Mouse (Mus musculus) thymus, adult 18-20 months (tissue): ENCODE measurements around the gene Phactr1.

Experiments used
- DNase-seq, 2 experiments: peaks; one replicate each; pipeline ENCODE4 v3.0.0; 2022; ENCODE audit warnings: mixed read lengths in 2 of 2

Phactr1 gene

GRCm38 (mm10) chr13:42982646-42983045, 302.2 kb downstream of the Phactr1 start:
- DNase-seq: no peak

GRCm38 (mm10) chr13:42985806-42986205, 305.4 kb downstream of the Phactr1 start:
- DNase-seq: peak; percentile 34 to 61

DNA sequence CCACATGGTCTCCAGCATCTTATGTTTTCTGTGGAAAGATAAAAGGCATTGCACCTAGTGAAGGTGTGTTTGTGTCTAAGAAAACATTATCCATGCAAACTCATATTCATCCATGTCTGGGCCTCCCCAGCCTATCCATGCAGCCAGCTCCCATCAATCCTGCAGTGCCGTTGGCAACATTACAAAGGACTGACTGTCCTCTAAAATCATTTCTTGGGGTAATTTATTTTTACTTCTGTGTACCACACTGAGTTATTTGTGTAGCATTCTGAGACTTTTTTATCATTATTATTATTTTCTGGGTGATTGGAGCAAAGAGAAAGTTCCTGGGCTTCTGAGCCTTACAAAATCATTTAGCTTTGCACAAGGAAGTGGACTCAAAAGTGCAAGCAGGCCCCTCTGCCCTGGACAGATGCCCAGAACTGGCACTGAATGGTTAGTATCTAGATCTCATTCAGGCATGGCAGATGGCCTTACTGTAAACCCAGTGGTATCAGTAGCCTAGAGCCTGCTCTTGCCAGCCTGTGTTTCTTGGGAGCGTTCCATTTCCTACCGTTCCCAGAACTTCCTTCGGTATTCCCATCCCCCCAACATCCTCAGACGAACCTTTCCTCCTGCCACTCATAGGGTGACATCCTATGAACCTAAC, 307.6 kb downstream of the Phactr1 start:
- DNase-seq: no peak

- DNase-seq: no peak
Observed at GRCm38 (mm10) chr13:42989481-42989880, 309.1 kb downstream of the Phactr1 start.

- DNase-seq: no peak
Observed at GRCm38 (mm10) chr13:42990051-42990450, 309.6 kb downstream of the Phactr1 start.

GRCm38 (mm10) chr13:42990493-42991111, 310.2 kb downstream of the Phactr1 start:
- no peak for DNase-seq

- DNase-seq: no peak
Observed at GRCm38 (mm10) chr13:42991164-42991563, 310.7 kb downstream of the Phactr1 start.

GRCm38 (mm10) chr13:42992306-42992705, 311.9 kb downstream of the Phactr1 start:
- no peak for DNase-seq

- DNase-seq: no peak
Observed at GRCm38 (mm10) chr13:42994276-42994675, 313.9 kb downstream of the Phactr1 start.

GRCm38 (mm10) chr13:42996188-42996587, 315.8 kb downstream of the Phactr1 start:
- DNase-seq: no peak

DNA sequence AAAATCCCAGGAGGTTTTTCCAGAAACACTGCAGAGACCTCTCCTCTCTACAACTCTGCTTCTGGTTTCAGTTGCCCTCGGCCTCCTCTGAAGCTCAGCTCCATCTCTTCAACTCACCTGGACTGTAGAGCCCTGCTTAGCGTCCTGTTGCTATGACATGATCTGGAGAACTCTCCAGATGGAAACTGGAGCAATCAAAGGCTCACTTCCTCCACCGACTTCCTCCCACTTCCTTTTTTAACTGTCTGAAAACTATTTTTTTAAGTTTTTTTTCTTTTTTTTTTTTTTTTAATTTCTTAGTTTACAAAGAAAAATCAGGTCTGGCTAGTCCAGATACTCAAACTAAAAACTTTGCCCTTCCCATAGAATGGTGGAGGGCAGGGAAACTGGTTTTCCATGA, 318.9 kb downstream of the Phactr1 start:
- no peak for DNase-seq

GRCm38 (mm10) chr13:43005131-43005579, 324.7 kb downstream of the Phactr1 start:
- DNase-seq: no peak

DNA sequence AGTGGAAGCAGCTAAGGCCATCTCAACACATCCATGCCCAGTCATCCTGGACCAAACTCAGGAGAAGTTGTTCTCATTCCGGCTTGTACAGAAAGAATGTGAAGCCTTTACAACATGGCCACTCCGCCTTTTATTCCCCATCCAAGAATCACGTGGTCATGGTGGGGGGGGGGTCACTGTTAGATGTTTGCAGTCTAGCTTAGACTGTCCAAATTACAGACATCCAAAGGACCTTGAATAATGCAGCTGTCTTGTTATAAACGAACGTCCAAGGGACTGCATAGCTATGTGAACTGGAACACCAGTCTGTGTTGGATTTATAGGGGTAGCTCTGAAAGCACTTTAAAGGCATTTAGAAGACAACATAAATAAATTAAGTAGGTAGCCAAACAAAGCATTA, 328.0 kb downstream of the Phactr1 start:
- DNase-seq: no peak

GRCm38 (mm10) chr13:43009596-43009995, 329.2 kb downstream of the Phactr1 start:
- DNase-seq: no peak

GRCm38 (mm10) chr13:43011516-43011915, 331.1 kb downstream of the Phactr1 start:
- DNase-seq: no peak

GRCm38 (mm10) chr13:43013984-43014383, 333.6 kb downstream of the Phactr1 start:
- DNase-seq: no peak

DNA sequence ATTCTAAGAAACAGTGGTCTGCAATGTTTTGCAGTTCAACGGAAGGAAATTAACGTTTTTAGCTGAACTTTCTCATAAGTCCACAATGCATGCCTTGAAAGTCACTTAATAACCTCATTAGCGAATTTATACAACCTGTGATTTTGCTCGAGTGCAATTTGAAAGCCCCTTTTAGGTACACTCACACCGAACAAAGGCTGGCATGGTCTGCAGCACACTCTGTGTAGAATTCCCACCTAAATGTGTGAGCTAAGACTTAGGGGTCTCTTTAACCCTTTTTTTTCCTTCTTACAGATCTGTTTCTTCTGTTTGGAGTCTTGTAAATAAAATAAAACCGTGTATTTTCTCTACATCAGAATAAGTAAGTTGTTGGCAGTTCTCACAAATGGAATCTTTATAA, 335.3 kb downstream of the Phactr1 start:
- no peak for DNase-seq

GRCm38 (mm10) chr13:43018863-43019262, 338.4 kb downstream of the Phactr1 start:
- no peak for DNase-seq

- DNase-seq: no peak
Observed at GRCm38 (mm10) chr13:43021031-43021430, 340.6 kb downstream of the Phactr1 start.

- no peak for DNase-seq
Observed at GRCm38 (mm10) chr13:43023005-43023404, 342.6 kb downstream of the Phactr1 start.

GRCm38 (mm10) chr13:43027568-43027967, 347.1 kb downstream of the Phactr1 start:
- no peak for DNase-seq

DNA sequence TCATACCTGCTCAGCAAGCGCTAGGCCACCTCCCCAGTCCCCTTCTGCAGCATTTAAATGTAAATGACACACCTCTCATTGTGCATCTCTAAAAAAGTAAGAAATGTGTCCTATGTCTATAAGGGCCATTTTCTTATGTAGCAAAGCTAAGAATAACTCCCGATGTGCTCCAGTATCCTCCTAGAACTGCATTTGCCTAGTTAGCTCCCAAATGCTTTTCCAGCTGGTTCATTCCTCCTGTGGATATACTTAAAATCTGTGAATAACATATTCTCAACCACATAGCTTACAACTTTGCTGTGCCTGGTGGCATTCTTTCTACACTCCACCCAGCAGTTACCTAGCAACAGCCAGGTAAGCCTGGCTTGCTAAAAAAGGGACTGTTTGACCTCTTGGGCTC, 349.8 kb downstream of the Phactr1 start:
- no peak for DNase-seq

DNA sequence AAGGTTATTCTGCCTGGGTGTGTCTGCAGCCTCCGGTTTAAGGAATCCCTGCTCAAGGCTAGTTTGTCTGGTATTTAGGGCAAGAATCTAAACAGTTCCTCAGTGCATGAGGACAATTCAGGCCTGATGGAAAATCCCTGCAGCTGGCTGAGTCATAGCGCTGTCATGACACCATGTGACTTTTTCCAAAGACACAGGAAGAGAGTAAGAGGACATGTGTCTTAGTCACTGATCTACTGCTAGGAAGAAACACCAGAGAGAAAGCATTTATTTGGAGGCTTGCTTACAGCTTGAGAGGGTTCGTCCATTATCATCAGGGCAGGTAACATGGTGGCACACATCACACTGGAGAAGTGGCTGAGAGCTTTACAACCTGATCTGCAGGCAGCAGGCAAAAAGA, 352.0 kb downstream of the Phactr1 start:
- DNase-seq: no peak

DNA sequence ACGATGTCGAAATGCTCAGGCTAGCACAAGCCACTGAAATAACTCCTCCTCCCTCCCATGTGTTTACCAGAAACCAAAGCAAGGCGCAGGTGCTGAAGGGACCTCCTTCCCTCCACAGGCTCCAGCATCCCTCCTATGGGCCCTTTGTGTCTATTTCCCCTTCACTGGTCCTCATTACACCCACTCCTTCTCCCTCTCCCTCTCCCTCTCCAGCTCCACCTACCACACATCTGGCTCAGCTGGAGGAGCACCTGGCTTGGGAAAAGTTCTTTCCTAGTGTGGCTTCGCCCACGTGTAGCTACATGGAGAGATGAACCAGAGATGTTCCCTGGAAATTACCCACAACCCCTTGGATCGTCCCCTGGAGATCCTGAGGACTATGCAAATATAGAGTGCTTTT, 356.1 kb downstream of the Phactr1 start:
- DNase-seq: no peak

DNA sequence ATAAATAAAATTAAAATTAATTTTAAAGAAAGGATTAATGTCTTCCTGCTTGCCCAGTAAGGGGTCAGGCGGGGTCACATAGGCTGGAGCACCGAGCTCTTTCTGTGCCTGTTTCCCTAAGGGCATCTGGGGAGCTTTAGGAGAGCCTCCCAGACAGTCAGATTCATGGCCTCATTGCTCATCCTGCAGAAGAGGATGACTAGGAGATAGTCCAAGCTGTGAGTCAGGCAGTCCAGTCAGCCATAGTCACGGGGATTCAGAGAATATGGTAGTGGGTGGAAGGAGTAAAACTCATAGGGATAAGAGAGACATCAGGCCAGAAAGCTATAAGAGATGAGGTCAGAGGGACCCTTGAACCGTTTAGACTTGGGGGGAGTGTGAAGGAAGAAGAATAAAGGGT, 362.3 kb downstream of the Phactr1 start:
- DNase-seq: no peak
